Mouse (Mus musculus): Measurements from ENCODE around the gene Dlg4.

GRCm38 (mm10) chr11:70002471-70002870, 14.3 kb upstream of the Dlg4 start:
- no peak for TF ChIP-seq CTCF (IDR thresholded peaks at IDR 0.05; ENCODE audit: control insufficient read depth, insufficient read depth, low read length)
- no peak for TF ChIP-seq POLR2A (IDR thresholded peaks at IDR 0.05; ENCODE audit: borderline replicate concordance, control insufficient read depth, low read depth, low read length)
